Mouse (Mus musculus) erythroblast, embryonic 14.5 days (primary cell): ENCODE measurements around the gene Capn3. TPM values are rescaled to one million over a fixed set of nuclear protein-coding genes. Genes with fewer than 3 reads are reported as not detected.
A peak's percentile ranks its signal among the peaks of the same experiment; 100 is the strongest.

Experiments used
- H3K27me3 ChIP-seq: 2 replicates; pipeline ENCODE4 v1.6.1; 2012; ENCODE audit warnings: inconsistent platforms; ENCODE audit not compliant: control insufficient read depth
- H3K36me3 ChIP-seq: 2 replicates; pipeline ENCODE4 v1.6.1; 2012; ENCODE audit warnings: mild to moderate bottlenecking, inconsistent platforms; ENCODE audit not compliant: control insufficient read depth
- H3K4me1 ChIP-seq: 2 replicates; pipeline ENCODE4 v1.6.1; 2012; ENCODE audit warnings: inconsistent platforms; ENCODE audit not compliant: control insufficient read depth
- H3K4me3 ChIP-seq: replicated peaks from 2 replicates; pipeline ENCODE3; 2012; ENCODE audit warnings: moderate library complexity, mild to moderate bottlenecking, inconsistent platforms
- H3K9me3 ChIP-seq: 2 replicates; pipeline ENCODE4 v1.6.1; 2012; ENCODE audit warnings: low read length, inconsistent platforms, mixed read lengths; ENCODE audit not compliant: control insufficient read depth
- GATA1 ChIP-seq: IDR thresholded peaks from 2 replicates; pipeline ENCODE4 v1.6.1; 2012; ENCODE audit warnings: low read length, inconsistent platforms, mixed read lengths
- TAL1 ChIP-seq: IDR thresholded peaks from 3 replicates; pipeline ENCODE4 v1.6.1; 2012; ENCODE audit warnings: low read length, inconsistent platforms, mixed read lengths
- polyA plus RNA-seq: library from polyadenylated mRNA; stranded (reverse); fragments of >175 nt; gene quantifications from 2 replicates; pipeline ENCODE4 v1.2.3, GENCODE M21; 2012

Capn3 gene
- polyA plus RNA-seq = not detected in 2 replicates

DNA sequence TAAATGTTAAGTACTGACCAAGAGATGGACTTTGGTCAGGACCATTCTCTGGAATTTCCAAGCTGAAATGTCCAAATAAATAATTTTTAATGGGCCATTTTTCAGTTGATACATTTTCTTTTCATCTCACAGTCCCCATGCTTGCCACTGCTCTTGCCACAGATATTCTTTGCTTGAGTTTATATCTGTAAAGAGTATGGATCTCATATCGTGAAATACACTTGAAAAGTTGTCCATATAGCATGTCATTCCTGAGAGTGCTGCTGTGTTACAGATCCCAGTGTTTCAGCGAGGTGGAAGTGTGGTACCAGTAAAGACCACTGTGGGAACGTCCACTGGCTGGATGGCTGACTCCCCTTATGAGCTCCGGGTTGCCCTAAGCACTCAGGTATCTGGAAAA lies at the start of gene Capn3:
Gene Capn3 (plus strand): TSS at position 301 of the 400 bp plus-strand sequence.
- Histone ChIP-seq H3K9me3 (no peaks in the 10 kb centered on the region), H3K4me1 (no peaks in the 10 kb centered on the region), H3K27me3 (no peaks in the 10 kb centered on the region), H3K36me3 (no peaks in the 10 kb centered on the region; the same call in 1 of the 2 replicates), H3K4me3 (no peak within 1 kb of the TSS)
- TF ChIP-seq TAL1 (no peak), GATA1 (no peak)

- peaks cover 4% of the 10 kb centered on the region for H3K36me3 ChIP-seq
- H3K4me3 ChIP-seq = peak overlapping the region; percentile 29
- peaks cover 13% of the 10 kb centered on the region for H3K4me1 ChIP-seq
- no peaks in the 10 kb centered on the region for H3K27me3 ChIP-seq
- TF ChIP-seq GATA1 (no peak), TAL1 (no peak)
- H3K9me3 ChIP-seq = no peaks in the 10 kb centered on the region
Observed at GRCm38 (mm10) chr2:120411096-120411628, 44.7 kb upstream of the Capn3 start.

DNA sequence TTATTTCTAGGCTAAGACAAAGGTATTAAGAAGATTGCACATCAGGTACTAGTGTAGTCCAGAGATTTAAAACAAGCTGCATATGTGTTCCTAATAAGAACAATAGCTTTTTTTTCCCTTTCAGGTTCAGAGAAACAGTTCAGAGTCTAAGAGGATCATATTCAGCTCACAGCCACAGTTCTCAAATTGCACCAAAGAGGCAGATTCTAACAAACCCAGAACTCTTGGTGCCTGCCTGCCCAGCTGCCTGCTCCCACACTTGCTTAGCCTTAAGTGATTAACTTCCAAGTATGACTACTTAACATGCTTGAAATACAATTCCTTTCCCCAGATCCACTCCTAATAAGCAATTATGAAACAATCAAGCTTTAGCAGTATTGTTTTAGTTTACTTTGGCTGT lies 41.7 kb upstream of the Capn3 start:
- Histone ChIP-seq H3K4me1 (peaks cover 13% of the 10 kb centered on the region), H3K9me3 (no peaks in the 10 kb centered on the region), H3K4me3 (no peak overlapping the region), H3K27me3 (no peaks in the 10 kb centered on the region), H3K36me3 (peaks cover 4% of the 10 kb centered on the region)
- TF ChIP-seq TAL1 = no peak
- no peak for TF ChIP-seq GATA1

DNA sequence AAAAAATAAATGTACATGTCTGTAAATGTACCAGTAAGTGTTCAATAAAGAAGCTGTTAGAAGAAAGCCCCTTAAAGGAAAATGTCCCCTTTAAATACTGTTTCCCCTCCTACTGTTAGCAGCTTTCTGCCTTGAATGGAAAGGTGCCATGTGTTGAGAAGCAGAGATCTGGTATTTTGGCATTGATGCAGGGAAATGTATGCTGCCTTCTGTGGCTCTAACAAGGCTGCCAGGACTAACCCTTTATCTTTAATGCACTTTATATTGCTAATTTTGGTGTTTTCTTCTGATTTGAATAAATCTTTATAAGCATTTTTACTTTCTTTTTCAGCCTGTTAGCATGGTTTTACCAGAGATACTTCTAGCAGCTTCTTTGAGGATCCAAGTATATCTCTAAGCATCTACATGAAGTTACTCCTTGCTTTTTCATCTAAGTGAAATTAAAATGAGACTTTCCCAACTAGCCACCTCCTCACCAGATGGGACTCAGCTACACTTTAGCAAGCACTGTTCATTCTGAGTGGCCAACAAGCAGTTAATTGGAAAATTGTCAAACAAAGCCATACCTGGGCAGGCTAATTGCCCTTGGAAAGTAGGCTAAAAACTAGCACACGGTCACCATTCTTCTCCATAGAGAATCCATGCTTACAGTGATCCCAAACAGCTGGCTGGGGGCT lies 40.9 kb upstream of the Capn3 start:
- H3K36me3 ChIP-seq = peaks cover 4% of the 10 kb centered on the region
- no peak overlapping the region for H3K4me3 ChIP-seq
- H3K9me3 ChIP-seq = no peaks in the 10 kb centered on the region
- peaks cover 13% of the 10 kb centered on the region for H3K4me1 ChIP-seq
- H3K27me3 ChIP-seq = no peaks in the 10 kb centered on the region
- TF ChIP-seq GATA1 (no peak), TAL1 (no peak)

DNA sequence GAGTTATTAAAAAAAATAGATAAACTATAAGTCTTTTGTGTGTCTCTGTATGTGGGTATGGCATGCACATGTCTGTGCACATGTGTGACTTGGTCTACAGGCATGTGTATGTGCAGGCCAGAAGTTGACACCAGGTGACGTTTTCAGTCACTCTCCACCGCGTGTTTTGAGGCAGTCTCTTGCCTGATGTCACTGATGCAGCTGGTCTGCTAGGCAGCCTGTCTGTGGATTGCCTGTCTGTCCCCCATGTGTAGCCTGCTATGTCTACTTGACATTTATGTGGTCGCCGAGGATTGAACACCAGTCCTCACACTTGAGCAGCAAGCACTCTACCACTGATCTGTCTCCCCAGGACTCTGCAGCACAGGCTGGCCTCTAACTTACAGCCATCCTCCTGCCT lies 31.4 kb upstream of the Capn3 start:
- Histone ChIP-seq H3K4me1 (peaks cover 3% of the 10 kb centered on the region), H3K4me3 (no peak overlapping the region), H3K36me3 (peaks cover 17% of the 10 kb centered on the region), H3K27me3 (no peaks in the 10 kb centered on the region), H3K9me3 (no peaks in the 10 kb centered on the region)
- no peak for TF ChIP-seq GATA1
- TF ChIP-seq TAL1 = no peak

DNA sequence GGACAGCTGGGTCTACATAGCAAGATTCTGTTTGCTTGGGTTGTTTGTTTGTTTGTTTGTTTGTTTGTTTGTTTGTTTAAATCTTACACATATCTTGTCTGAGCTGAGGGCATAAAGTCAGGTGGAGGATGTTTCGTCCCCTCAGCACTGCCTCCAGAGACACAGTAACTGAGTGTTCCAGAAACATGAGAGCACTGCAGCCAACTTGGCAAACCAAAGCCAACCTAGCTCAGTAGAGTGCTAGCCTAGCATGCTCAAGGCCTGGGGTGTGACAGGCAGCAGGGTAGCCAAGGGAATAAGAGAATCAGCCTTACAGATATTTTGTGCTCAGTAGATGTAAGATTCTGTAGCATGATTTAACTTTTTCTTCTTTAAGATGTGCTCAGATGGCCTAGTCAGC lies 11.3 kb upstream of the Capn3 start:
- H3K4me3 ChIP-seq = no peak overlapping the region
- H3K36me3 ChIP-seq = peaks cover 2% of the 10 kb centered on the region
- no peaks in the 10 kb centered on the region for H3K27me3 ChIP-seq
- TF ChIP-seq GATA1 = no peak
- no peak for TF ChIP-seq TAL1
- peaks cover 2% of the 10 kb centered on the region for H3K4me1 ChIP-seq
- no peaks in the 10 kb centered on the region for H3K9me3 ChIP-seq

DNA sequence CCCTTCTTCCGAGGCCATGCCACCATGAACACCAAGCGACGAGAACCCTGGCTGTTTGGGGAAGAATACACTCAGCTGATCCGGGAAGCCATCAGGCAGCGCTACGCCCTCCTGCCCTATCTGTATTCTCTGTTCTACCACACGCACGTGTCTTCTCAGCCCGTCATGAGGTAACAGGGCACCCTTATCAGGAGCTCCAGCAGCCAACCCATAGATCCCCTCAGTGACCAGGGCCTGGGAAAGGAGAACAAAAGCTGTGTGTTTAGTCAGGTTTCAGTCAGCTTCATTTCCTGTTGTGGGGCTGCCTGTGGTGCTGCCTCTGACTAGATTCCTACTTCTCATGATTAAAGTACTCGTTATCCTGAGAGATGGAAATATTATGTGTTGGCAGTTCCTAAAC lies 9.4 kb upstream of the Capn3 start:
- H3K4me1 ChIP-seq = peaks cover 2% of the 10 kb centered on the region
- peaks cover 2% of the 10 kb centered on the region for H3K36me3 ChIP-seq
- TF ChIP-seq TAL1 = no peak
- H3K4me3 ChIP-seq = no peak overlapping the region
- H3K27me3 ChIP-seq = no peaks in the 10 kb centered on the region
- H3K9me3 ChIP-seq = no peaks in the 10 kb centered on the region

DNA sequence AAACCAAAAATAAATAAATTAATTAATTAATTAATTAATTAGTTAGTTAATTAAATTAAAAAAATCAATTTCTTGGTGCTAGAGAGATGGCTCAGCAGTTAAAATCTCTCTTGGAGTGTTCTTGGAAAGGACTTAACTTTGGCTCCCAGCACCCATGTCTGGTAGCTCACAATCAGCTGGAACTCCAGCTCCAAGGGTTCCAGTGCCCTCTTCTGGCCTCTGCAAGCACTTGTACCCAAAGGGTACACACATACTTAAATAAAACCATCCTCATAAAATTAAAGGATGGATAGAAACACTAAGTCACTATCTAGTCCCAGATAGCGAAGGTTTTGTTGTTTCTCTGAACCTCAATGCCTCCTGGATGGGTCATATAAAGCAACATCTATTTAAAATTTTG lies 8.5 kb upstream of the Capn3 start:
- no peak overlapping the region for H3K4me3 ChIP-seq
- no peaks in the 10 kb centered on the region for H3K9me3 ChIP-seq
- H3K36me3 ChIP-seq = peaks cover 2% of the 10 kb centered on the region
- H3K4me1 ChIP-seq = peaks cover 2% of the 10 kb centered on the region
- no peaks in the 10 kb centered on the region for H3K27me3 ChIP-seq
- no peak for TF ChIP-seq GATA1
- TF ChIP-seq TAL1 = no peak

- Histone ChIP-seq H3K4me1 (peaks cover 2% of the 10 kb centered on the region), H3K9me3 (no peaks in the 10 kb centered on the region), H3K36me3 (peaks cover 2% of the 10 kb centered on the region), H3K4me3 (no peak overlapping the region), H3K27me3 (no peaks in the 10 kb centered on the region)
- TF ChIP-seq GATA1 (no peak), TAL1 (no peak)
Observed at GRCm38 (mm10) chr2:120450724-120451123, 5.1 kb upstream of the Capn3 start.

- Histone ChIP-seq H3K9me3 (no peaks in the 10 kb centered on the region), H3K4me3 (no peak overlapping the region), H3K27me3 (no peaks in the 10 kb centered on the region), H3K36me3 (no peaks in the 10 kb centered on the region; the same call in 1 of the 2 replicates), H3K4me1 (no peaks in the 10 kb centered on the region)
- TF ChIP-seq TAL1 (no peak), GATA1 (no peak)
Observed at GRCm38 (mm10) chr2:120452600-120452999, 3.2 kb upstream of the Capn3 start.
